Mouse (Mus musculus) lung, adult 18-20 months (tissue): ENCODE data around the gene Zfp865.

Source experiments
- DNase-seq, 2 experiments: peaks; one replicate each; pipeline ENCODE4 v3.0.0; 2022; ENCODE audit warnings: mixed read lengths in 2 of 2

Gene Zfp865

DNA sequence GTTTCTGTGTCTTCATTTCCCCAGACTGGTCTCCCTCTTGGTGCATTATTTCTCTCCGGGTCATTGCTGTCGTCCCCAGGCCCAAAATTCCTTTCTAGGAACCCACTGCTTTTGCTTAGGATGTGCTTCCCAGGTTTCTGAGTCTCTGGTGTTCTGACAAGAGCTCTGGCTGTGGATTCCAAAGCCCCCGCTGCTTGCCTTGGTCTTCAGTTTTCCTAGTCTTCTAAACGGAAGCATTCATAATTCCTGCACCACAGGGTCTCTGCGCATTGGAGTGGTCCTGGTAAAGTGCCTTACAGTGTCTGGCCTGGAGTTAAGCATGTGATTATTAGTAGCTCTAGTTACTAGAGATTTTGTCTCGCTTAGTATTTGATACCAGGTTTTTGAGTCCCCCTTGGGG is 60.6 kb downstream of the Zfp865 start:
- no peak for DNase-seq

- DNase-seq = no peak
Measured at GRCm38 (mm10) chr7:5081241-5081640, 61.1 kb downstream of the Zfp865 start.

DNA sequence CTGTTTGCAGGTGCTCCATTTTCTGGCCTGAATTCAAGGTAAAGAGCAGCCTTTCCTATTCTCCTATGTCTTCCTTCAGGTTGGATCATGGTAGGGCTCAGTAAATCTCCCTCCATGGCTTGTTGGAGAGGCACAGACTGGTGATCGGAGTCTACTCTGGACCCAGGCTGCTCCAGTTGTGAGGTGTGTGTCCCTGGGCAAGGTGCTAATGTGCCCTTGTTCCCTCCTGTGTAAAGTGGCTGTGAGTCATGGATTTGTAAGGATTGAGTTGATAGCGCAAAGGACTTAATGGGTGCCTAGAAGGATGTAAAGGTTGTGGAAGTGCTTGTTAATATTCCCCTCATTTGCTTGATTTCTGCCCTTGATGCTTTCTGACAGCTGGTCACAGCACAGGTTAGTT is 61.8 kb downstream of the Zfp865 start:
- DNase-seq = no peak

- peak in 1 of 2 experiments; percentile 23 for DNase-seq
Measured at GRCm38 (mm10) chr7:5083325-5084105, 63.3 kb downstream of the Zfp865 start.

DNA sequence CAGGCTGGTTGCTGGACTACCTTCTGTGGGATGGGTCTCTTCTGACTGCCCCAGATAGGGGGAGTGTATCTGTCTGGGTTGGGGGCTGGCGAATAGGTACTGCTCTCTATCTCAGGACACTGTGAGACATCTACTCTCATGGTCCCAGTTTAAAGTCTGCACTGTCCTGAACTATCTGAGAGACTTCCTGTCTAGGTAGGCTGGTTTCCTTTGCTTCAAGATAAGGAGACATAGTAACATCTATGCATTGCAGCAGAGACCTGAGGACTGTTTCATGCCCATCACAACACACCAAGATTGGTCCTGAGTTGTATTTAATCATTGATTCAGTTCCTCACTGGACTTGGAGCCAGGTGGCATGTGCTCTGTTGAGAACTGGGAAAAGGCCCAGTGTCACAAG is 65.3 kb downstream of the Zfp865 start:
- no peak for DNase-seq
